Mouse (Mus musculus): ENCODE results near the gene Hck. TPM values are rescaled to one million over a fixed set of nuclear protein-coding genes. Genes with fewer than 3 reads are reported as not detected.

Hck gene
- total RNA-seq, 2 experiments from 2014 or later: 2.4 to 3.0 TPM

- DNase-seq (ENCODE audit: extremely low spot score in 1 of 2, low spot score in 2 of 2): no peak
- intact Hi-C loops (cut with DNase I): no loop called here
Observed at GRCm38 (mm10) chr2:153175995-153176570, 67.8 kb downstream of the Hck start.

DNA sequence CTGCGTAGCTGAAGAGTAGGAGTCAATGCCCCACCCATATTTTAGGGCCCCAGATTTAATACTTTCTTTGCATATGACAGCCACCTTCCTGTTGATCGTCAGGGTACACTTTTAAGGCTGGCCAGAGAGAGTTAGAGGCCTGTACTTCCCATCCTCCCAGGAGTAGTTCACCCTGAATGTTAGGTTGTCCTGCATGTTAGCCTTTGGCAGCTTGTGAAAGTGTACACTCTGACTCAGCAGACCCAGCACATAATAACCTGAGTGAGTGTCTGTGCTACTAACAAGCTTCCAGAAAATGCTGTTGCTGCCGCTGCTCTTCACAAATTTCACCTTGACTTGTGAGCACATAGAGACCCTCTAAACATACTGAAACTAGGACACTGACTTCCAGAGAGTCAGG lies 68.9 kb downstream of the Hck start:
- intact Hi-C loops (cut with DNase I): no loop called here
- DNase-seq (ENCODE audit: extremely low spot score in 1 of 2, low spot score in 2 of 2): no peak

DNA sequence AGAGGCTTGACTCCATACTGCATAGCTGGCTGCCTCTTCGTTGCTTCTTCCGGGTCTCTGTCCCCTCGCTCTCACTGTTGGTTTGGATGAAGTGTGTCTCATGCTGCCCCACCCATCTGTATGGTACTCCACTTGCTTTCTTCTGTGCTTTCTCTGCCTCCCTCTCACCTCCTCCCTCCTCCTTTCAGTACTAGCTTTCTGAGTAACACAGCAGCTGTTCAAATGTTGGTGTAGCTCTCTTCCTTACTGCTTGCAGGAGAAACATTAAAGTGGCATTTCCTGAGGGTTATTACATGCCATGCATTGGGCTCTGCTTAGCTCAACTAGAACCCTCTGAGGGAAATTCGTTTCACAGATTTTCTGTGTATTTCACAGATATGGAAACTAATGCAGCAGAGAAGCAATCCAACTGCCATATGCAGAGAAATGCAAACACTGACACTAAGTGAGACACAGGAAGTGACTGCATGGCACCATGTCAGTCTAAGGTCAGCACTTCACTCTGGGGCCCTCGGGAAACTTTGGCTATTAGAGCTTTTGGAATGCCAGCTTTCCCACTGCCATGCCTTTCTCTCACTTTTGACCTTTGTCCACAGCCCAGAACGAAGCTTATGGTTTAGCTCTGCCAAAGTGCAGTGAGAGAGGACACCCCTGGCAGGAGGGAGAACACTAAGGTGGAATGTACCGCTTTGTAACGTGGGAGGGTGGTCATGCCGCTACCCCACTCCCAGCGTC lies 71.0 kb downstream of the Hck start:
- no peak for DNase-seq (ENCODE audit: extremely low spot score in 1 of 2, low spot score in 2 of 2)
- intact Hi-C loops (cut with DNase I): no loop called here

- no peak for DNase-seq (ENCODE audit: extremely low spot score in 1 of 2, low spot score in 2 of 2)
- intact Hi-C loops (cut with DNase I): no loop called here
Observed at GRCm38 (mm10) chr2:153179961-153180360, 71.7 kb downstream of the Hck start.

DNA sequence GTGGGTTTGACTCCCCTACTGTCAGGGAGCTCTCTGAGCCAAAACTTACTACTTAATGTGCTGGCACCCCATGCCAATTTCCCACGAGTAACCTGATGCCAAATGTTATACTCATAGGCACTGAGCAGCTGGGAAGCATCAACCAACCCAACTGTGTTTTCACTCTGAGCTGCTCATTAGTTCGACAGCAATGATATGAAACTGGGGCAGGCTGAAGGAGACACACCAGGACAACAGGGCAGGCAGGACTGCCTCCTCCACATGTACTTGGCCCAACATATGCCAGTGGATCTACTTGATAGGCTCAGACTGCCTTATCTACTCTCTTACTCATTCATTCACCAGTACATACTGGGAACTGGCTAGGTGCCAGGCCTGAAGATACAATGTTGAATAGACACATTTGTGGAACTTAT lies 77.9 kb downstream of the Hck start:
- DNase-seq (ENCODE audit: extremely low spot score in 1 of 2, low spot score in 2 of 2): peak in 1 of 2 experiments; percentile 13

DNA sequence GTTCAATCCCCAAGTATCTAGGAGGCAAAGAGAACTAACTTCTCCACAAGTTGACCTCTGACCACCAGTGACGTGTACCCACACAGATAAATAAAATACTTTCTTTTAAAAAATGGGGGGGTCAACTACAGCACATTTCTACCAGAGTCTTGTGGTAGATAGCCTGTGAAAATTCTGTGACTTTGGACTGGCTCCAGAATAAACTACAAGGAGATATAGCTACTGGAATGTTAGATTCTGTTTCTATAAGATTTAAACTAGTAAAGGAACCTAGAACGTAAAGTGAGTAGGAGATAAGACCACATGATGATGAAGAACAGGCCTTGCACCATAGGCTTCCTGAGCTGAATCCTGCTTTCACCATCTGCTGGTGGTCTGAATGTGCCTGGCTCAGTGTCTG lies 79.6 kb downstream of the Hck start:
- intact Hi-C loops (cut with DNase I): no loop called here
- DNase-seq (ENCODE audit: extremely low spot score in 1 of 2, low spot score in 2 of 2): no peak

More for the DNA sequence above, 77.9 kb downstream of the Hck start:
- intact Hi-C loops (cut with DNase I): no loop called here

DNA sequence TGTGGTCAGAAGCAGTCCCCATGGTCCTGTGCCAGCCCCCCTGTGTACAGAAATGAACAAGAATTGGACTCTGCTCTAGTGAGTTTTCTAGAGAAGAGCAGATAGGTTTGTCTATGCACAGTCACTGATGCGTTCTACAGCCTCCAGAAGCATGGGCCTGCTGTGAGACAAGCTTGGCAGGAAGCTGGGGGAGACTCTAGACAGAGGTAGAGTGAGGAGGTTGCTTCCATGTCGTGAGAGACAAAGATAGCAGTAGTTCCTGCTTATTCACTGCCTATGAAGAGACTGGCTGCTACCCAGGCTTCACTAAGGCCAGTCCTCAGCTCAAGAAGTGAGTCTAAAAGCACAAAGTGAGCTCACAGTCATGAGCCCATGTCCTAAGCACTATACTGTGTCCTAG lies 83.0 kb downstream of the Hck start:
- intact Hi-C loops (cut with DNase I): no loop called here

GRCm38 (mm10) chr2:153194255-153194654 lies 86.0 kb downstream of the Hck start:
- DNase-seq (ENCODE audit: extremely low spot score in 1 of 2, low spot score in 2 of 2): no peak
- intact Hi-C loops (cut with DNase I): no loop called here

More for the DNA sequence above, 83.0 kb downstream of the Hck start:
- no peak for DNase-seq (ENCODE audit: extremely low spot score in 1 of 2, low spot score in 2 of 2)

GRCm38 (mm10) chr2:153198485-153198884 lies 90.2 kb downstream of the Hck start:
- intact Hi-C loops (cut with DNase I): no loop called here
- no peak for DNase-seq (ENCODE audit: extremely low spot score in 1 of 2, low spot score in 2 of 2)

- intact Hi-C loops (cut with DNase I): no loop called here
- DNase-seq (ENCODE audit: extremely low spot score in 1 of 2, low spot score in 2 of 2): no peak
Observed at GRCm38 (mm10) chr2:153199114-153199513, 90.8 kb downstream of the Hck start.

Other genes with a start within 250 kb of the Hck start
- not detected for gene Mylk2, start 197.1 kb upstream of the Hck start, total RNA-seq (2021)
- 1 to 10 TPM; 1.0 to 1.7 TPM for gene Foxs1, start 175.3 kb upstream of the Hck start, total RNA-seq (2021)
- gene Dusp15, start 156.8 kb upstream of the Hck start, total RNA-seq (2021): 10 to 100 TPM; 20.1 to 23.6 TPM
- gene Ttll9, start 146.0 kb upstream of the Hck start, total RNA-seq (2021): 1 to 10 TPM; 3.9 to 4.6 TPM
- 10 to 100 TPM; 59.8 to 60.9 TPM for gene Pdrg1, start 93.0 kb upstream of the Hck start, total RNA-seq (2021)
- 10 to 100 TPM; 11.8 to 12.4 TPM for gene Xkr7, start 76.6 kb upstream of the Hck start, total RNA-seq (2021)
- 1 to 10 TPM; 6.8 to 7.1 TPM for gene Ccm2l, start 42.5 kb upstream of the Hck start, total RNA-seq (2021)
- gene Tm9sf4, start 52.8 kb downstream of the Hck start, total RNA-seq (2021): 100 to 1,000 TPM; 123 to 128 TPM
- 10 to 100 TPM; 35.2 to 36.7 TPM for gene Tspyl3, start 117.0 kb downstream of the Hck start, total RNA-seq (2021)
- gene Plagl2, start 133.0 kb downstream of the Hck start, total RNA-seq (2021): 1 to 10 TPM; 4.6 to 5.2 TPM
- 10 to 100 TPM; 17.5 to 20.5 TPM for gene Pofut1, start 133.1 kb downstream of the Hck start, total RNA-seq (2021)
- 10 to 100 TPM; 91.6 to 94.6 TPM for gene Kif3b, start 182.9 kb downstream of the Hck start, total RNA-seq (2021)
- 10 to 100 TPM; 38.8 to 41.5 TPM for gene Asxl1, start 237.4 kb downstream of the Hck start, total RNA-seq (2021)

All from left cerebral cortex, postnatal 10 days (tissue).